19 mouse cellular contexts compared by ENCODE assay signal in genomic region chr10:7787319-7787718, GRCm38 (mm10). TPM values are rescaled to one million over a fixed set of nuclear protein-coding genes. Genes with fewer than 3 reads are reported as not detected.
A peak's percentile ranks its signal among the peaks of the same experiment; 100 is the strongest.
DNase-seq lines count a peak whose midpoint lies in the region; ATAC-seq lines count a peak whose summit lies in the region.
"Had no signal": no experiment of that assay in that cellular context is flagged by ENCODE, and none has a peak within 500 bp of the region (broad histone marks: within the 10 kb centered on the region; RNA-seq: fewer than 3 reads in every experiment).

No protein-coding gene starts in this region.

- peak; percentile 10 for DNase-seq in urinary bladder, postnatal 14 days (ENCODE audit: low spot score)
- no peak for DNase-seq in urinary bladder, postnatal 36 days (ENCODE audit: low spot score in 2 of 2)
- DNase-seq in large intestine, adult 2 months (ENCODE audit: low read depth, low spot score), result peak; percentile 88
- peak; percentile 26 for DNase-seq in yolk sac, embryonic 10.5 days (ENCODE audit: low spot score)
- no peak for DNase-seq in frontal cortex, postnatal 36 days (ENCODE audit: low spot score in 2 of 2)
- DNase-seq: adrenal gland, adult 8-10 months; adrenal gland, postnatal 25 days; cerebellum, adult 2 months; cerebellum, adult 9-11 months; cerebellum, postnatal 25 days; forebrain, postnatal 0 days; gastrocnemius, postnatal 25 days; heart, adult 18-20 months; heart, postnatal 10 days; heart, postnatal 36 days had no signal

- WGBS in large intestine, adult 2 months, result 13% methylated on average over 2 of the region's 2 CpGs

- ATAC-seq in erythroblast, adult 5-6 weeks (replicated peaks; ENCODE audit: low FRiP score, poor library complexity, severe bottlenecking), result no peak
- ATAC-seq: activated CD4-positive, CD25-positive, alpha-beta regulatory T cell, adult 4 months; forebrain, embryonic 14.5 days; forebrain, postnatal 0 days; hindbrain, embryonic 16.5 days had no signal

RNA-seq across cellular contexts. Expression of gene Ginm1, which starts 5.3 kb away (rescaled TPM):
- polyA plus RNA-seq in large intestine, adult 2 months (2012; rRNA removed), result 18.5 and 20.8 TPM in 2 replicates
- 20.3 and 31.5 TPM in 2 replicates for total RNA-seq in erythroblast, adult 5-6 weeks (2015; ENCODE audit: low replicate concordance)
- total RNA-seq in erythroblast, adult 5-6 weeks (2017; ENCODE audit: low replicate concordance), result 17.4 and 32.7 TPM in 2 replicates

RNA-seq across cellular contexts. Expression of gene Ppil4, which starts 5.4 kb away (rescaled TPM):
- 4.3 and 5.1 TPM in 2 replicates for polyA plus RNA-seq in large intestine, adult 2 months (2012; rRNA removed)
- 46.3 and 50.2 TPM in 2 replicates for total RNA-seq in erythroblast, adult 5-6 weeks (2015; ENCODE audit: low replicate concordance)
- 123 and 138 TPM in 2 replicates for total RNA-seq in erythroblast, adult 5-6 weeks (2017; ENCODE audit: low replicate concordance)

RNA-seq across cellular contexts. Expression of gene Zc3h12d, which starts 45.0 kb away (rescaled TPM):
- polyA plus RNA-seq in large intestine, adult 2 months (2012; rRNA removed), result 6.5 and 10.3 TPM in 2 replicates
- total RNA-seq in erythroblast, adult 5-6 weeks (2015; ENCODE audit: low replicate concordance), result 1.5 TPM in 1 of 2 replicates, not detected in the other
- 0.42 and 1.0 TPM in 2 replicates for total RNA-seq in erythroblast, adult 5-6 weeks (2017; ENCODE audit: low replicate concordance)
- polyA plus RNA-seq: forebrain, embryonic 14.5 days had no signal

Comparison
In these comparisons a context has a peak if more than half of its experiments do, and no peak if none do; other contexts are left out.
1. DNase-seq: peak in urinary bladder, postnatal 14 days (single experiment), large intestine, adult 2 months (single experiment) and yolk sac, embryonic 10.5 days (single experiment); none in urinary bladder, postnatal 36 days (0 of 2) and frontal cortex, postnatal 36 days (0 of 2).